Mouse (Mus musculus) liver, embryonic 14.5 days (tissue): Measurements from ENCODE around the gene Plxnd1.

Source experiments
- CTCF ChIP-seq: IDR thresholded peaks from 2 replicates; pipeline ENCODE4 v1.5.1; 2016; ENCODE audit warnings: antibody characterized with exemption, low read depth, control low read depth
- EP300 ChIP-seq: IDR thresholded peaks from 2 replicates; pipeline ENCODE4 v1.6.1; 2016; ENCODE audit warnings: antibody characterized with exemption, low read depth

GRCm38 (mm10) chr6:115954506-115955074 is 40.2 kb downstream of the Plxnd1 start:
- TF ChIP-seq CTCF = no peak
- TF ChIP-seq EP300 = no peak
